Mouse (Mus musculus) megakaryocyte, embryonic 14.5 days (primary cell): ENCODE measurements around the gene Amot.

Source experiments
- FLI1 ChIP-seq: IDR thresholded peaks from 2 replicates; pipeline ENCODE4 v1.6.1; 2012; ENCODE audit warnings: low read length, inconsistent platforms, mixed read lengths
- GATA1 ChIP-seq: IDR thresholded peaks from 3 replicates; pipeline ENCODE4 v1.6.1; 2012; ENCODE audit warnings: mixed read lengths, low read length, inconsistent platforms, borderline replicate concordance

DNA sequence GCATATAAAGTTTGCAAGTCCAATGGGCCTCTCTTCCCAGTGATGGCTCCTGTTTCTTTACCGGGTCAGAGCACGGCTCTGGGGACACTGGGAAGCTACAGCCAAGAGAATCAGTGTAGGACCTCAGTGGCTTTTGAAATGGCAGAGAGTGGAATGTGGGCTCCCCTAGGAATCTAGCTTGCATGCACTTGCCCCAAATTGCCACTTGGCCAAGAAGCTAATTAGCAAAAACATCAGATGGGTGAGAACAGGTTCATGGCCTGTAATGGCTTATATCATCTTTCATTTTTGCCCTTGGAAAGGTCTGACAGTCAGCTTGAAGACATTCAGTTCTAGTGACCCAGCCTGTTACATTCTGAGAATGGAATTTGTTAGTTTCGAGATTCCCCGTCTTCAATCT is 9.6 kb downstream of the Amot start:
- TF ChIP-seq GATA1 (no peak), FLI1 (no peak)
